Mouse (Mus musculus) lung, adult 10 weeks (tissue): ENCODE measurements around the gene Rps6kb2. TPM values are rescaled to one million over a fixed set of nuclear protein-coding genes. Genes with fewer than 3 reads are reported as not detected.

ENCODE experiments used
- polyA plus RNA-seq: library from polyadenylated mRNA; stranded (reverse); fragments of 350-450 nt; fragmentation: Illumina TruSeq; extraction: RNeasy Lipid Tissue Mini Kit (QIAGEN cat#74804); gene quantifications from one replicate; pipeline ENCODE4 v1.2.3, GENCODE M21; 2014; ENCODE audit warnings: low read depth, low replicate concordance; ENCODE audit not compliant: insufficient read depth

Gene Rps6kb2
- 19.1 TPM for polyA plus RNA-seq

DNA sequence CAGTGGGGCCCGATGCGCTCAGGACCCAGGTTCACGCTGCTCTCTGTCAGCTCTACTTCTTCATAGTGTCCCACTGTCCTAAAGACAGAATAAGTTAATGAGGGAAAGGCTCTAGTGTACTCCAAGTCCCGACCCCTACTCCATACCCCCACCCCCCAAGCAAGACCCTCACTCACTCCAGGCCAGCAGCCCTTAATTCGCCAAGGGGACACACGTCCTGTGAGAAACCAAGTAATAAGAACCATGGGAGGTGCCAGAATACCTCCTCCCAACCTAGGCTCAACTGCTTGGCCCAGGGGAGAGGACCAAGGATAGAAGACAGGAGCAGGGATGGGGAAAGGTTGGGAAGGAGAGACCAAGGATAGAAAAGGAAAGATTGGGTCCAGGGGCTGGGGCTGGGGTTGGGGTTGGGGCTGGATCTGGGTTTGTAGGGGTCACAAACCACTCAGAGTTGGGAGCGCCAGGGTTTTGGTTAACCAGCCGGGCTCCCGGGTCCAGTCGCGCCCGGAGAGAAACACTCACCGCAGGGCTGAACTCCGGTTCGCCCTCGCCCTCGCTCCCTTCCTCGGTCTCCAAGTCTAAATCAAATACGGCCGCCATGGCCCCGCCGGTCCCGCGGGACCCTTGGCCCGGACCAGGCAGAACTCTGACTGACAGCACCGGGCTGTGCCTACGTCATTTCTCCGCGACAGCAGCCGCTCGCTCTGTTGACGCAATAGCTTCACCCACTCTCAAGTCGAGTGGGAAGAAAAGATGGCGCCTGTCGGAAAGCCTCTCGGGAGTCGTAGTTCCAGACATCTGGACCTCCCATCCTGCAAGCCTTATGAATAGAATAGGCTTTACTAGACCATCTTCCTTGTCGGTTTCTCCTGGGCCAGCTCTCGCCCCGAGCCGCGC lies at the start of gene Rps6kb2:
Gene Rps6kb2, minus strand, starts transcription at position 709 of the 897 bp plus-strand sequence.

DNA sequence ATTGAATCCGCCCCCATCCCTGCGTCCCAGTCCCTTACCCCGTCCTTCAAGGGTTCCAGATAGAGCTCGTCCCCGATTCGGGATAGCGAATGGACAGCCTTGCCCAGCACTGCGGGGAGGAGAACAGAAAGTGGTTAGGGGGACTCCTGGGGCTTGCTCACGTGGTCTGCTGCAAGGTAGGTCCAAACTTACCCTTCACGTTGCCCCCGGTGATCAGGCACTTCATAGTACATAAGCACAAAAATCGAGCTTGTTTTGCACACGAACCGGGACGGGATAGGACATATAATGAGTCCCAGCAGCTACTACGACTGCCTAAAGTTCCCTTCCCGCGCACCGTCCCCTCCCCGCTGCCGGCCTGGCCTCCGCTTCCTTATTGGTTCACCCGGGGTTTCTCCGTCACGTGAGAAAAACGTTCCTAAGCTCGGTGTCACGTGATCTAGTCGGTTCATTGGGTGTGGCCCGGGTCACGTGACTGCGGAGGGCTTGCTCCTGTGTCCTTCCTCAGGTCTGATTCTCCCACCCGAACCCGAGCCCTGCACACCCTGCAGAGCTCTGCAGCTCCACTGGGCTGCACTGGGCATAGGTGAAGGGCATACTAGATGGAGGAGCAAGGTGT lies 38.2 kb upstream of the Rps6kb2 start, which contains the start of gene Rad9a:
Gene Rad9a, minus strand, starts transcription at position 372 of the 619 bp plus-strand sequence.

DNA sequence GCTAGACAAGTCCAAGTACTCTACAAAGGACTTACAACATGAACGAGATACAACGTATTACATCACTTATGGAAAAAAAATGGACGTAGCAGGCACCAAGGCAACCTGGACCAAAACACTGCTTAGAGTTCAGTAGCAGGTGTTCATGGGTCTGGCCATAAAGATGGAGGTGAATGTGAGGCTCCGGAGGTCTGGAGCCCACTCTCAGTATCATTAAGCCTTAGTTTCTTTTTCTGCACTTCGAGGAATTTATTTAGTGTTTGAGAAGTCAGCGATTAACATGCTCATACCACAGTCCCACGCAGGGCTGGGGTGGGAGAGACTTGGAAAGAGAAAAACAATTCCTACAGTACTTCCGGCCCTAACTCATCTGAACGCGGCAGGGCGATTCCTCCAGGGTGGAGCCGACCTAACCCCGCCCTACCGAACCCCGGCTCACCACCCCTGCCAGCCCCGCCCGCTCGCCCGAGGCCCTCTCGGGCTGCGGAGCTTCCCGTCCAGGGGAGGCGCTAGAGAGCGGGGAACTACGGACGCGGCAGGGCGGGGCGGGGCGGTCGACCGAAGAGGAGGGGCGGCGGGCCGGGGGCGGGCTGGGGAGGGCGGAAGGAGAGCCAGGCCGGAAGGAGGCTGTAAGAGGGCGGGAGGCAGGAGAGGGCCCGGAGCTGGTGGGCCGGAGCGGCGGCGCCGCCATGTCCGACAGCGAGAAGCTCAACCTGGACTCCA lies 28.5 kb upstream of the Rps6kb2 start, which contains the start of gene Ppp1ca:
Gene Ppp1ca, plus strand, starts transcription at position 538 of the 723 bp plus-strand sequence.

DNA sequence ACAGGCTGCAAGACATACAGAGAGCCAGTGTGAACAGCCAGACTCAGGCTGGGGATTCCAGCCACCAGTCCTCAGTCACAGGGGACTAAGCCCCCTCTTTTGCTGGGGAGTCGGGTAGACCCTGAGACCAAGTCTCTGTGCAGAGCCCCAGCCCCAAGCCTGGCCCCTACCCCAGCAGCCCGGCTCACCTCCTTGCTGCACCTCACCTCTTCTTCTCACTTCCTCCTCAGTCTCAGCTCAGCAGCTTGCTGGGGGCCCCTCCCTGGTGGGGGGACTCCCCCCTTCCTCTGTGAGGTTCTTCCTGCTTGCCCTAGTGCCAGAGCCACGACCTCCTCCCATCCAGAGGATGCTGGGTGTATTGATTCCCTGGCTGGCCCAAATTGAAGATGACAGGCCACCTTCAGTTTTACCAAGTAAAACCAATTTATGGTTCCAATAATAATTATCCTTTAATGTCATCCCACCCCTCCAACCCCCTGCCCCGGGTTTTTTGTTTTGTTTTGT lies 27.7 kb upstream of the Rps6kb2 start, which contains the start of gene Tbc1d10c:
Gene Tbc1d10c, minus strand, starts transcription at position 454 of the 504 bp plus-strand sequence.

DNA sequence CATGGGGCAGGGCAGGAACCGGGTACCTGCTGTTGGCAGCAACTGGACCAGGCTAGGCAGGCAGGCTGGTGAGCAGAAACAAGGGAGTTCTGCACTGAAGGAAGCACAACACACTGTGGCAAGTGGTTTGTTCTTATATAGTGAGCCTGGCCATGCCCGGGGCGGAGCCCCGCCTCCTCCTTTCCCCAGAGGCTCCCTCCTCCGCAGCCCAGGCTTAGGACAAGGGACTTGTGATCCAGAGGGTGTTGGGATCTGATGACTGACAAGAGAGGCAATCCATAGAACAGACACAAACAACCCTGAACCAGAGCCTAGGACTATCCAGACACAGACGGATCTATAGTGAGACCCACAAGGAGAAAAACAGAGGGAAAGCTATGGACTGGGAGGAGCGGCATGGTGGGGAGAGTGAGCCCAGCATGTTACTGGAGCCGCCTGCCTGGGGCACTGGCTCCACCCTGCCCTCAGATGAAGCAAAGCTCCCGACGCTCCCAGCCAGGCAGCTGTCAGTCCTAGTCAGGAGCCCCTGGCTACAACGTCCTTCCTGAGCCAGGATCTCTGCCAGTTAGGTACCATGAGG lies 12.3 kb upstream of the Rps6kb2 start, which contains the start of gene Carns1:
Gene Carns1, minus strand, starts transcription at position 112 of the 580 bp plus-strand sequence.

DNA sequence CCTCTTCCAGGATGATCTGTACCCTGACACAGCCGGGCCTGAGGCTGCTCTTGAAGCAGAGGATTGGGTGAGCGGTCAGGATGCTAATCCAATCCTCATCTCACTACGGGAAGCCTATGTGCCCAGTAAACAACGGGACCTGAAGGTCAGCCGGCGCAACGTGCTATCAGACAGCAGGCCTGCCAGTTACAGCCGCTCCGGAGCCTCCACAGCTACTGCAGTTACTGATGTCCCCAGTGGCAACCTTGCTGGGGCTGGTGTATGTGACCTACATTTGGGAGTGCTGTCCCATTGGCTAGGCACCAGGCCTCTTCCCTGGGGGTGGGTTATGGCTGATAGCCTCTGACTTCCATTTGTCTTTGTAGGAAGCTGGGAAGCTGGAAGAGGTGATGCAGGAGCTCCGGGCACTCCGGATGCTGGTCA lies 9.9 kb downstream of the Rps6kb2 start, which contains the start of gene Ptprcap:
Gene Ptprcap, plus strand, starts transcription at position 373 of the 423 bp plus-strand sequence.

DNA sequence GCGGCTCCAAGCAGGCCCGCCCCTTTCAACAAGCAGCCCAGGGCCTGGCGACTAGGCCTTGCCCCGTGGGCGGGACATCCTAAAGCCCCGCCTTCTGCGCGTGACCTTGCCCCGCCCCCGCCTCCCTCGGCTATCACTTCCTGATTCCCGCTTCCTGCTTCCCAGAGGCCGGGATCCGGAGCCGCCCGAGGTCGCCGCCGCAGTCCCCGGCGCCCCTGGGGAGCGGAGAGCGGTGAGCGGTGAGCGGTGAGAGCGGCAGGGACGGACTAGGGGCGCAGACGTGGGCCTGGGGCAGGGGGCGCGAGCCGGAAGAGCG lies 14.7 kb downstream of the Rps6kb2 start, which contains the start of gene Coro1b:
Gene Coro1b, plus strand, starts transcription at position 129 of the 316 bp plus-strand sequence.

DNA sequence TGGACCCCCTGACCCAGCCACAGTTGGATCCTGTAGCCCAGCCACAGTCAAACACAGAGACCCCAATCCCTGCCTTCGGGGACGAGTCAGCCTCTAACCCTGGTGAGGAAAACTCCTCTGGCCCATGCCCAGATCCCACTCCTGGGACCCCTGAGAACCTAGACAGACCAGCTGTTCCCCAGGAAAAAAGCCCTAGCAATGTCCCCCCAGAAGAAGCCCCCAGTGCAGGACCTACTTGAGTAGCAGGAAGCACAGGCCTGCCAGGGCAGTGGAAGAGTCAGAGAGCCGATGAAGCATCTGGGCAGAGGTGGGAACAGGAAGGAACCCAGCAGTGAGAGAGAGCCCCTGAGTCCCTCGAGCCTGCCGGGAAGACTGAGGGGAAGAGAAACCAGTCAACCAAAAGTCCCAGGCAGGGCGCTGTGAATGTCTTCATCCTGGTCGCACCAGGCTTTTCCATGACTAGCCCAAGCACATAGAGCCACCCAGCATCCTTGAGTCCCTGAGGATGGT lies 19.3 kb downstream of the Rps6kb2 start, which contains the start of gene Cabp4:
Gene Cabp4, minus strand, starts transcription at position 275 of the 510 bp plus-strand sequence.

DNA sequence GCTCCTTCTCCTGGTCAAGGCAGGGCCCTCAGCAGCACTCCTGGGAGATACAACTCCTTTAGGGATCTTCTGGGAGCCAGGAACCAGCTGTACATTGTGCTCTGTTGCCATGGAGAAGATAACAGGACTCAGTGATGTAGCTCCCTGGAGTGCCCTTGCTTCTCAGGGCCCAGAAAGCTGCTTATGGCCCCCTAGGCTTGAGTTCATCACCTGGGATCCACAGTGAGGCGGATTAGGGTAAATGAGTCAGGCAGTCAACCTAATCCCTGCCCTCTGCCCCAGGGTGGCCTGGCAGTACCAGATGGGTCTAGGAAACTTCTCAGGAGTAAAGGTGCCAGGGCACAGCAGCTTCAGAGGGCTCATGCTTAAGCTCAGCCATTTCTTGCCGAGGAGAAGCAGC lies 23.7 kb downstream of the Rps6kb2 start, which contains the start of gene Gpr152:
Gene Gpr152, plus strand, starts transcription at position 342 of the 400 bp plus-strand sequence.

DNA sequence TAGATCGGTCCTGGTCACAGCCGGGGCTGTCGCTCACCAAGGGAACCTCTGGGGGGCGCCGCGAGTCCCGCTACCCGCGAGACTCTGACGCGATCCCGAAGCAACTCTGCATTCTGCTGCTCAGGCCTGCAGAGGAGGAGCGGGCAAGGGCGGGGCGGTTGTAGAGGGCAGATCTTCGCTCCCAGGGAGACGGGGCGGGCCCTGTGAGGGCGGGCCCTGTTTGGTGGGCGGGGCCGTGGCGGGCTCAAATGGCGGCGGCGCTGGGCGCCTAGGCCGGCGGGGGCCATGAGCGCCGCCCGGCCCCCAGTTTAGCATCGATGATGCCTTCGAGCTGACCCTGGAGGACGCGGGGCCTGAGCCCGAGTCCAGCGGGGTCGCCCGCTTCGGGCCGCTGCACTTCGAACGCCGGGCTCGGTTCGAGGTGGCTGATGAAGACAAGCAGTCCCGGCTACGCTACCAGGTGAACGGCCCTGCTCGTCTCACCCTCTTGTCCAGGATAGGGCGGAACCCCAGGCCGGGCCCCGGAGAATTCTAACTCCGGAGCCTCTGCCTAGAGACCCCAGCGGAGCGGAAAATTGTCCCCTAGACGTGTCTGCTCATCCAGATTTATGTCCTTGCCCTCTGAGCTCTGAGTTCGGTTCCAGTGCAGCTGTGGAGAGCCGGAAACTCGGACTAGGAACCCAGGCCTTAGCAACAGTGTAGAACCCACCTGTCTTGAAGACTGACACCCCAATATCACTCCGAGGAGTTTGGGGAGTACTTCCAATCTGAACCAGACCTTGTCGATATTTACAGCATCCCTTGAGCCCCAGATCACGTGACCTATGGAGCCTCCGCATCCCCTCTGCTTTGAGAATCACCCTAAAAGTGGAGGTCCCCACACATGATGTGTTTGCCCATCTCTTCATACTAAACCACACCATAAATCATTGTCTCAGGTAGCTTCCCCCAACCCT lies 37.1 kb downstream of the Rps6kb2 start, which contains the start of gene Aip:
Gene Aip, minus strand, starts transcription at position 118 of the 956 bp plus-strand sequence.

Other genes starting within 250 kb of the Rps6kb2 start
- 53.6 TPM for gene Aldh3b1, start 233.5 kb downstream of the Rps6kb2 start, polyA plus RNA-seq
- 56.9 TPM for gene Unc93b1, start 228.2 kb downstream of the Rps6kb2 start, polyA plus RNA-seq
- gene Aldh3b3, start 204.7 kb downstream of the Rps6kb2 start, polyA plus RNA-seq = 0.20 TPM
- gene Aldh3b2, start 191.0 kb downstream of the Rps6kb2 start, polyA plus RNA-seq = 0.83 TPM
- gene Acy3, start 176.8 kb downstream of the Rps6kb2 start, polyA plus RNA-seq = 10.1 TPM
- gene Tbx10, start 170.6 kb downstream of the Rps6kb2 start, polyA plus RNA-seq = not detected
- gene Nudt8, start 162.8 kb downstream of the Rps6kb2 start, polyA plus RNA-seq = 19.1 TPM
- gene Gm49405, start 162.7 kb downstream of the Rps6kb2 start, polyA plus RNA-seq = 0.23 TPM
- gene Doc2g, start 160.0 kb downstream of the Rps6kb2 start, polyA plus RNA-seq = 4.9 TPM
- 85.5 TPM for gene Ndufv1, start 150.5 kb downstream of the Rps6kb2 start, polyA plus RNA-seq
- 401 TPM for gene Gstp1, start 125.4 kb downstream of the Rps6kb2 start, polyA plus RNA-seq
- gene Gstp2, start 117.3 kb downstream of the Rps6kb2 start, polyA plus RNA-seq = 28.2 TPM
- gene Gstp3, start 103.8 kb downstream of the Rps6kb2 start, polyA plus RNA-seq = 10.6 TPM
- 0.93 TPM for gene Cabp2, start 81.8 kb downstream of the Rps6kb2 start, polyA plus RNA-seq
- 128 TPM for gene Cdk2ap2, start 66.2 kb downstream of the Rps6kb2 start, polyA plus RNA-seq
- 24.1 TPM for gene Pitpnm1, start 63.4 kb downstream of the Rps6kb2 start, polyA plus RNA-seq
- gene Aip, start 37.5 kb downstream of the Rps6kb2 start, polyA plus RNA-seq = 110 TPM
- gene Gpr152, start 23.6 kb downstream of the Rps6kb2 start, polyA plus RNA-seq = not detected
- not detected for gene Cabp4, start 19.3 kb downstream of the Rps6kb2 start, polyA plus RNA-seq
- gene Coro1b, start 14.7 kb downstream of the Rps6kb2 start, polyA plus RNA-seq = 121 TPM
- gene Ptprcap, start 9.8 kb downstream of the Rps6kb2 start, polyA plus RNA-seq = 41.4 TPM
- 2.5 TPM for gene Carns1, start 12.1 kb upstream of the Rps6kb2 start, polyA plus RNA-seq
- 22.1 TPM for gene Tbc1d10c, start 27.9 kb upstream of the Rps6kb2 start, polyA plus RNA-seq
- gene Ppp1ca, start 28.7 kb upstream of the Rps6kb2 start, polyA plus RNA-seq = 290 TPM
- 12.4 TPM for gene Rad9a, start 38.3 kb upstream of the Rps6kb2 start, polyA plus RNA-seq
- gene Clcf1, start 50.9 kb upstream of the Rps6kb2 start, polyA plus RNA-seq = 7.9 TPM
- not detected for gene AC109138.7, start 51.0 kb upstream of the Rps6kb2 start, polyA plus RNA-seq
- gene Pold4, start 68.5 kb upstream of the Rps6kb2 start, polyA plus RNA-seq = 52.0 TPM
- 12.9 TPM for gene Ssh3, start 105.8 kb upstream of the Rps6kb2 start, polyA plus RNA-seq
- gene Ankrd13d, start 119.8 kb upstream of the Rps6kb2 start, polyA plus RNA-seq = 2.9 TPM
- 57.2 TPM for gene Grk2, start 142.9 kb upstream of the Rps6kb2 start, polyA plus RNA-seq
- gene Kdm2a, start 234.9 kb upstream of the Rps6kb2 start, polyA plus RNA-seq = 12.2 TPM